Mouse (Mus musculus) ES-Bruce4 (cell line): ENCODE results near the gene Capn13.

Experiments
- CTCF ChIP-seq: IDR thresholded peaks from one replicate; pipeline ENCODE4 v1.8.1; 2011; ENCODE audit warnings: low read depth, low read length
- EP300 ChIP-seq: IDR thresholded peaks from 2 replicates; pipeline ENCODE4 v1.6.1; 2011; ENCODE audit warnings: low read depth, low read length; ENCODE audit not compliant: insufficient read depth
- POLR2A ChIP-seq: IDR thresholded peaks from one replicate; pipeline ENCODE4 v1.8.1; 2011; ENCODE audit warnings: low read length; ENCODE audit not compliant: insufficient read depth

DNA sequence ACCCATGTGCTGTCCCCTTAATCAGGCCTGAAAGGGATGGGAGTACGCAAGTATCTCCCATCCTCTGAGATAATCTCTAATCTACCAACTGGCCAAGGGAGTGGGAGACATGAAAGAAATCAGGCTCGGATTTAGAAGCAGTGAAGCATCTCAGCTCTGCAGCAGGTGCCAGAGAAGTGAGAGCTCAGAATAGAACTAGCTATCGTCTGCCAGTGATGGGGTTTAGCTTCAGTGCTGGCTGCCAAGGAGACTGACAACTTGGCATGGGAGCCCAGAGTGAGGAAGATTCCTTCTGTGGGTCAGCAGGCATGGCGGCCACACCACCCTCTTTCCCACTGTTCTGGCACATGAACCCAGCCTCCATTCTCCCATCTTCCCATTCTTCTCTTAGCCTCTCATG, 8.9 kb downstream of the Capn13 start:
- no peak for TF ChIP-seq POLR2A
- no peak for TF ChIP-seq EP300
- TF ChIP-seq CTCF: no peak
